Mouse (Mus musculus): ENCODE measurements around the gene Dock2.

GRCm38 (mm10) chr11:34309360-34309759 is 474.3 kb downstream of the Dock2 start:
- TF ChIP-seq EP300 (IDR thresholded peaks at IDR 0.05; ENCODE audit: low read depth) = no peak
- no peak for TF ChIP-seq CTCF (IDR thresholded peaks at IDR 0.05; ENCODE audit: low read depth)
